Mouse (Mus musculus) liver, embryonic 15.5 days (tissue): ENCODE data around the gene Ntn5. TPM values are rescaled to one million over a fixed set of nuclear protein-coding genes. Genes with fewer than 3 reads are reported as not detected.

Experiments used
- ATAC-seq: fragments of 200-750 bp; cut with Nextera tagmentation; 2 replicates; pipeline ENCODE4 v1.8.0; 2017; ENCODE audit warnings: moderate number of reproducible peaks, mild to moderate bottlenecking, moderate library complexity; ENCODE audit not compliant: insufficient read depth
- H3K27ac ChIP-seq: fragments of 300-500 bp; sonication (generic); replicated peaks from 2 replicates; pipeline ENCODE4 v1.5.1; 2015; ENCODE audit warnings: mild to moderate bottlenecking, inconsistent platforms
- H3K27me3 ChIP-seq: fragments of 300-500 bp; sonication (generic); 2 replicates; pipeline ENCODE4 v1.6.1; 2015; ENCODE audit warnings: mild to moderate bottlenecking, inconsistent platforms
- H3K36me3 ChIP-seq: fragments of 300-500 bp; sonication (generic); replicated peaks from 2 replicates; pipeline ENCODE4 v1.6.1; 2015; ENCODE audit warnings: moderate library complexity, mild to moderate bottlenecking, inconsistent platforms
- H3K4me1 ChIP-seq: fragments of 300-500 bp; sonication (generic); replicated peaks from 2 replicates; pipeline ENCODE4 v1.6.1; 2015; ENCODE audit warnings: inconsistent platforms
- H3K4me2 ChIP-seq: fragments of 300-500 bp; sonication (generic); 2 replicates; pipeline ENCODE4 v1.6.1; 2015; ENCODE audit warnings: moderate library complexity, mild to moderate bottlenecking, inconsistent platforms
- H3K4me3 ChIP-seq: fragments of 300-500 bp; sonication (generic); replicated peaks from 2 replicates; pipeline ENCODE4 v1.5.1; 2015; ENCODE audit warnings: mild to moderate bottlenecking, inconsistent platforms
- H3K9ac ChIP-seq: fragments of 300-500 bp; sonication (generic); 2 replicates; pipeline ENCODE4 v1.6.1; 2015; ENCODE audit warnings: moderate library complexity, mild to moderate bottlenecking, inconsistent platforms
- H3K9me3 ChIP-seq: fragments of 300-500 bp; sonication (generic); replicated peaks from 2 replicates; pipeline ENCODE4 v1.6.1; 2016; ENCODE audit warnings: inconsistent platforms
- WGBS: fragments of 180-500 bp; shearing (Covaris S2); methylation state at CpG from one replicate; pipeline ENCODE4 v1.1.7; 2015; ENCODE audit warnings: mixed read lengths; ENCODE audit not compliant: insufficient replicate concordance; 5-methylcytosine and 5-hydroxymethylcytosine counted together
- polyA plus RNA-seq: library from polyadenylated mRNA; unstranded; fragments of >200 nt; fragmentation: Nextera tagmentation; extraction: Ambion mirVana; gene quantifications from 2 replicates; pipeline ENCODE4 v1.2.1, GENCODE M21; 2015

Gene Ntn5
- not detected in 2 replicates for polyA plus RNA-seq

GRCm38 (mm10) chr7:45683396-45684050 lies at the start of gene Ntn5:
Gene Ntn5 (plus strand): TSS chr7:45684022.
- Histone ChIP-seq H3K27ac (no peak within 1 kb of the TSS), H3K9ac (no peak within 1 kb of the TSS), H3K4me3 (no peak within 1 kb of the TSS), H3K36me3 (no peaks in the 10 kb centered on the region), H3K9me3 (no peaks in the 10 kb centered on the region), H3K4me1 (peaks cover 13% of the 10 kb centered on the region), H3K27me3 (peaks cover 10% of the 10 kb centered on the region; the same call in 1 of the 2 replicates), H3K4me2 (no peak within 1 kb of the TSS)
- ATAC-seq, result no peak
- 60% methylated on average over 7 of the region's 7 CpGs for WGBS

- no peak overlapping the region for H3K27ac ChIP-seq
Observed at GRCm38 (mm10) chr7:45634946-45635681, 48.7 kb upstream of the Ntn5 start.

GRCm38 (mm10) chr7:45635711-45636688 lies 47.8 kb upstream of the Ntn5 start:
- H3K4me1 ChIP-seq, result peaks cover 4% of the 10 kb centered on the region
- H3K9ac ChIP-seq, result no peak overlapping the region
- peaks cover 12% of the 10 kb centered on the region for H3K27me3 ChIP-seq
- H3K9me3 ChIP-seq, result no peaks in the 10 kb centered on the region
- ATAC-seq, result no peak
- H3K27ac ChIP-seq, result no peak overlapping the region
- no peak overlapping the region for H3K4me2 ChIP-seq
- H3K4me3 ChIP-seq, result no peak overlapping the region
- H3K36me3 ChIP-seq, result no peaks in the 10 kb centered on the region
- 51% methylated on average over 15 of the region's 15 CpGs for WGBS

More at GRCm38 (mm10) chr7:45634946-45635681, 48.7 kb upstream of the Ntn5 start:
- 38% methylated on average over 11 of the region's 11 CpGs for WGBS
- Histone ChIP-seq H3K27me3 (peaks cover 21% of the 10 kb centered on the region), H3K4me1 (peaks cover 4% of the 10 kb centered on the region), H3K4me3 (no peak overlapping the region), H3K36me3 (no peaks in the 10 kb centered on the region), H3K4me2 (no peak overlapping the region), H3K9ac (no peak overlapping the region), H3K9me3 (no peaks in the 10 kb centered on the region)
- peak; percentile 17; the same call in 1 of the 2 replicates for ATAC-seq

GRCm38 (mm10) chr7:45637710-45638109 lies 46.1 kb upstream of the Ntn5 start:
- Histone ChIP-seq H3K4me3 (no peak overlapping the region), H3K27ac (no peak overlapping the region), H3K9me3 (no peaks in the 10 kb centered on the region), H3K27me3 (peaks cover 8% of the 10 kb centered on the region; the same call in 1 of the 2 replicates), H3K4me2 (no peak overlapping the region), H3K4me1 (peaks cover 1% of the 10 kb centered on the region; the same call in 1 of the 2 replicates), H3K36me3 (no peaks in the 10 kb centered on the region), H3K9ac (no peak overlapping the region)
- ATAC-seq, result no peak
- 65% methylated on average over 6 of the region's 6 CpGs for WGBS

- Histone ChIP-seq H3K9me3 (no peaks in the 10 kb centered on the region), H3K4me3 (no peak overlapping the region), H3K9ac (no peak overlapping the region), H3K36me3 (no peaks in the 10 kb centered on the region), H3K4me1 (peaks cover 11% of the 10 kb centered on the region), H3K27me3 (peaks cover 9% of the 10 kb centered on the region; the same call in 1 of the 2 replicates), H3K27ac (no peak overlapping the region), H3K4me2 (peak overlapping the region; percentile 32)
- 63% methylated on average over 29 of the region's 29 CpGs for WGBS
- peak; percentile 44 for ATAC-seq
Observed at GRCm38 (mm10) chr7:45638623-45639401, 45.0 kb upstream of the Ntn5 start.

- Histone ChIP-seq H3K4me2 (no peak within 1 kb of the TSS), H3K9me3 (no peaks in the 10 kb centered on the region), H3K4me1 (peaks cover 16% of the 10 kb centered on the region), H3K36me3 (no peaks in the 10 kb centered on the region), H3K27ac (no peak within 1 kb of the TSS), H3K9ac (no peak within 1 kb of the TSS), H3K4me3 (no peak within 1 kb of the TSS), H3K27me3 (peaks cover 17% of the 10 kb centered on the region)
- WGBS, result 59% methylated on average over 19 of the region's 19 CpGs
- ATAC-seq, result no peak
Observed at GRCm38 (mm10) chr7:45639561-45640027, 44.2 kb upstream of the Ntn5 start, which contains the start of gene Mamstr. Gene Mamstr (plus strand): TSS chr7:45639977.

- Histone ChIP-seq H3K27ac (no peak overlapping the region), H3K9me3 (no peaks in the 10 kb centered on the region), H3K4me2 (no peak overlapping the region), H3K4me1 (peaks cover 16% of the 10 kb centered on the region), H3K36me3 (no peaks in the 10 kb centered on the region), H3K4me3 (no peak overlapping the region), H3K9ac (no peak overlapping the region), H3K27me3 (peaks cover 23% of the 10 kb centered on the region)
- no peak for ATAC-seq
- 67% methylated on average over 19 of the region's 19 CpGs for WGBS
Observed at GRCm38 (mm10) chr7:45640191-45640957, 43.4 kb upstream of the Ntn5 start.

GRCm38 (mm10) chr7:45641391-45642040 lies 42.3 kb upstream of the Ntn5 start:
- H3K9me3 ChIP-seq, result no peaks in the 10 kb centered on the region
- WGBS, result 64% methylated on average over 17 of the region's 17 CpGs
- peaks cover 16% of the 10 kb centered on the region for H3K4me1 ChIP-seq
- H3K9ac ChIP-seq, result no peak overlapping the region
- H3K4me3 ChIP-seq, result no peak overlapping the region
- peaks cover 28% of the 10 kb centered on the region for H3K27me3 ChIP-seq
- no peak overlapping the region for H3K27ac ChIP-seq
- H3K36me3 ChIP-seq, result no peaks in the 10 kb centered on the region
- no peak for ATAC-seq
- H3K4me2 ChIP-seq, result no peak overlapping the region

GRCm38 (mm10) chr7:45642083-45642482 lies 41.7 kb upstream of the Ntn5 start:
- Histone ChIP-seq H3K27ac (no peak overlapping the region), H3K9me3 (no peaks in the 10 kb centered on the region), H3K9ac (no peak overlapping the region), H3K27me3 (peaks cover 28% of the 10 kb centered on the region), H3K4me3 (no peak overlapping the region), H3K4me1 (peaks cover 16% of the 10 kb centered on the region), H3K4me2 (no peak overlapping the region), H3K36me3 (no peaks in the 10 kb centered on the region)
- no peak for ATAC-seq
- 62% methylated on average over 5 of the region's 5 CpGs for WGBS
